ENCODE assay signal across 9 mouse cellular contexts in genomic region chr13:47942368-47942787, GRCm38 (mm10).
DNase-seq lines count a peak whose midpoint lies in the region; ATAC-seq and TF ChIP-seq lines count a peak whose summit lies in the region.
"Had no signal": no experiment of that assay in that cellular context is flagged by ENCODE, and none has a peak within 500 bp of the region (broad histone marks: within the 10 kb centered on the region; RNA-seq: fewer than 3 reads in every experiment).

No protein-coding gene starts in this region.

- H3K4me1 ChIP-seq in kidney, postnatal 0 days (replicated peaks; ENCODE audit: insufficient read depth, low read length), result no peaks in the 10 kb centered on the region
- H3K4me1 ChIP-seq in kidney, embryonic 16.5 days (ENCODE audit: insufficient read depth, low read length), result no peaks in the 10 kb centered on the region
- peaks cover 7% of the 10 kb centered on the region; the same call in 1 of the 2 replicates for H3K4me1 ChIP-seq in embryonic facial prominence, embryonic 10.5 days
- H3K4me1 ChIP-seq in heart, embryonic 14.5 days (ENCODE audit: control insufficient read depth in 2 of 2, insufficient read depth in 2 of 2, low read length in 2 of 2), result no peaks in the 10 kb centered on the region
- H3K4me1 ChIP-seq in lung, embryonic 16.5 days (replicated peaks; ENCODE audit: control insufficient read depth, insufficient read depth, low read length), result 0 out of 2 replicates have a peak, but pooled peaks cover 2% of the 10 kb centered on the region

- no peak overlapping the region for H3K27ac ChIP-seq in kidney, postnatal 0 days
- H3K27ac ChIP-seq in kidney, embryonic 16.5 days (ENCODE audit: low read length), result no peak overlapping the region
- peak overlapping the region; percentile 19; the same call in 1 of the 2 replicates for H3K27ac ChIP-seq in embryonic facial prominence, embryonic 10.5 days (replicated peaks)
- H3K27ac ChIP-seq in heart, embryonic 14.5 days (replicated peaks in 1 of 2; ENCODE audit: control insufficient read depth in 1 of 2, insufficient read depth in 1 of 2, low read depth in 2 of 2, low read length in 2 of 2), result no peak overlapping the region
- H3K27ac ChIP-seq in lung, embryonic 16.5 days (ENCODE audit: low read length), result no peak overlapping the region
- H3K27ac ChIP-seq: macrophage had no signal

- WGBS in kidney, postnatal 0 days, result 13% methylated on average over 8 of the region's 8 CpGs
- WGBS in kidney, embryonic 16.5 days, result 22% methylated on average over 8 of the region's 8 CpGs
- WGBS in embryonic facial prominence, embryonic 10.5 days, result 9% methylated on average over 8 of the region's 8 CpGs
- WGBS in heart, embryonic 14.5 days, result 21% methylated on average over 8 of the region's 8 CpGs
- 9% methylated on average over 8 of the region's 8 CpGs for WGBS in lung, embryonic 16.5 days

- no peaks in the 10 kb centered on the region for H3K27me3 ChIP-seq in kidney, postnatal 0 days (ENCODE audit: insufficient read depth, low read length)
- no peaks in the 10 kb centered on the region for H3K27me3 ChIP-seq in kidney, embryonic 16.5 days (ENCODE audit: insufficient read depth, low read length)
- H3K27me3 ChIP-seq in embryonic facial prominence, embryonic 10.5 days (replicated peaks; ENCODE audit: low read depth, poor library complexity, severe bottlenecking), result peaks cover 21% of the 10 kb centered on the region
- H3K27me3 ChIP-seq in heart, embryonic 14.5 days (ENCODE audit: control insufficient read depth, insufficient read depth, low read length), result no peaks in the 10 kb centered on the region
- no peaks in the 10 kb centered on the region for H3K27me3 ChIP-seq in lung, embryonic 16.5 days (ENCODE audit: control insufficient read depth, insufficient read depth, low read depth, low read length)

- H3K4me3 ChIP-seq in kidney, postnatal 0 days (replicated peaks; ENCODE audit: low read depth, low read length), result no peak overlapping the region
- no peak overlapping the region for H3K4me3 ChIP-seq in kidney, embryonic 16.5 days (ENCODE audit: low read length)
- H3K4me3 ChIP-seq in embryonic facial prominence, embryonic 10.5 days, result peak overlapping the region; percentile 30
- no peak overlapping the region for H3K4me3 ChIP-seq in heart, embryonic 14.5 days (ENCODE audit: control insufficient read depth in 1 of 2, insufficient read depth in 1 of 2, low read depth in 1 of 2, low read length in 2 of 2)
- H3K4me3 ChIP-seq in lung, embryonic 16.5 days (ENCODE audit: low read length), result no peak overlapping the region; the same call in 1 of the 2 replicates

- DNase-seq in kidney, postnatal 0 days (ENCODE audit: low spot score), result no peak
- DNase-seq in embryonic facial prominence, embryonic 10.5 days (ENCODE audit: low spot score), result peak; percentile 27
- DNase-seq in right cerebral cortex, postnatal 25 days, result peak; percentile 31
- DNase-seq in kidney, adult 18-20 months, result no peak
- DNase-seq in adrenal gland, postnatal 25 days, result no peak

- TF ChIP-seq CTCF in kidney, postnatal 0 days (IDR thresholded peaks at IDR 0.05; ENCODE audit: low read depth), result no peak

- no peak for ATAC-seq in kidney, postnatal 0 days (replicated peaks; ENCODE audit: low FRiP score, low read depth)
- no peak for ATAC-seq in kidney, embryonic 16.5 days (ENCODE audit: low FRiP score, low TSS enrichment)
- no peak for ATAC-seq in heart, embryonic 14.5 days (ENCODE audit: insufficient number of reproducible peaks, insufficient read depth, low FRiP score, low read depth)
- ATAC-seq in lung, embryonic 16.5 days (ENCODE audit: low read depth), result no peak

- H3K9ac ChIP-seq in kidney, postnatal 0 days (ENCODE audit: low read depth, low read length), result no peak overlapping the region
- no peak overlapping the region for H3K9ac ChIP-seq in kidney, embryonic 16.5 days (replicated peaks; ENCODE audit: low read length)
- H3K9ac ChIP-seq in heart, embryonic 14.5 days (ENCODE audit: low read length), result no peak overlapping the region
- H3K9ac ChIP-seq in lung, embryonic 16.5 days (ENCODE audit: low read length), result no peak overlapping the region

- H3K4me2 ChIP-seq in kidney, postnatal 0 days (ENCODE audit: low read length), result peak overlapping the region; percentile 6; the same call in 1 of the 2 replicates
- no peak overlapping the region for H3K4me2 ChIP-seq in kidney, embryonic 16.5 days (replicated peaks; ENCODE audit: low read depth, low read length)
- H3K4me2 ChIP-seq in heart, embryonic 14.5 days (ENCODE audit: low read length), result peak overlapping the region; percentile 49
- H3K4me2 ChIP-seq in lung, embryonic 16.5 days (ENCODE audit: low read depth, low read length), result peak overlapping the region; percentile 31

- H3K9me3 ChIP-seq in kidney, postnatal 0 days (replicated peaks; ENCODE audit: low read length), result no peaks in the 10 kb centered on the region
- no peaks in the 10 kb centered on the region for H3K9me3 ChIP-seq in kidney, embryonic 16.5 days (ENCODE audit: low read length)
- no peaks in the 10 kb centered on the region for H3K9me3 ChIP-seq in embryonic facial prominence, embryonic 10.5 days
- H3K9me3 ChIP-seq in heart, embryonic 14.5 days (ENCODE audit: control insufficient read depth, low read length), result no peaks in the 10 kb centered on the region
- H3K9me3 ChIP-seq in lung, embryonic 16.5 days (ENCODE audit: control insufficient read depth, low read length), result no peaks in the 10 kb centered on the region

- no peaks in the 10 kb centered on the region for H3K36me3 ChIP-seq in kidney, postnatal 0 days (ENCODE audit: insufficient read depth, low read length)
- H3K36me3 ChIP-seq in kidney, embryonic 16.5 days (ENCODE audit: insufficient read depth, low read length), result no peaks in the 10 kb centered on the region
- H3K36me3 ChIP-seq in embryonic facial prominence, embryonic 10.5 days (replicated peaks), result no peaks in the 10 kb centered on the region
- H3K36me3 ChIP-seq in heart, embryonic 14.5 days (ENCODE audit: control insufficient read depth, insufficient read depth, low read length), result no peaks in the 10 kb centered on the region
- no peaks in the 10 kb centered on the region for H3K36me3 ChIP-seq in lung, embryonic 16.5 days (ENCODE audit: control insufficient read depth, insufficient read depth, low read length)

Comparison
In these comparisons a context has a peak if more than half of its experiments do, and no peak if none do; other contexts are left out.
1. DNase-seq: peak in embryonic facial prominence, embryonic 10.5 days (single experiment) and right cerebral cortex, postnatal 25 days (single experiment); none in kidney, postnatal 0 days (single experiment), kidney, adult 18-20 months (single experiment) and adrenal gland, postnatal 25 days (single experiment).